Comparison of ENCODE assay signal across 9 mouse cellular contexts in genomic region chr17:35484066-35484465, GRCm38 (mm10). TPM values are rescaled to one million over a fixed set of nuclear protein-coding genes. Genes with fewer than 3 reads are reported as not detected.
DNase-seq lines count a peak whose midpoint lies in the region; ATAC-seq and TF ChIP-seq lines count a peak whose summit lies in the region.
"Had no signal": no experiment of that assay in that cellular context is flagged by ENCODE, and none has a peak within 500 bp of the region (broad histone marks: within the 10 kb centered on the region; RNA-seq: fewer than 3 reads in every experiment).

No protein-coding gene starts in this region.

- intact Hi-C loops in heart, postnatal 36 days (cut with DNase I): loop anchor here (1.0 kb wide), 2 partner anchors 25 to 50 kb away; no protein-coding TSS in a partner anchor

- no peaks in the 10 kb centered on the region for H3K9me3 ChIP-seq in forebrain, postnatal 0 days (ENCODE audit: low read length)
- H3K9me3 ChIP-seq in forebrain, embryonic 16.5 days (ENCODE audit: control insufficient read depth, low read length): no peaks in the 10 kb centered on the region
- H3K9me3 ChIP-seq in G1E (replicated peaks): no peaks in the 10 kb centered on the region
- H3K9me3 ChIP-seq in midbrain, postnatal 0 days (ENCODE audit: low read length): no peaks in the 10 kb centered on the region
- H3K9me3 ChIP-seq: liver, embryonic 13.5 days had no signal

- H3K27ac ChIP-seq in forebrain, postnatal 0 days (ENCODE audit: low read depth, low read length): no peak overlapping the region
- no peak overlapping the region for H3K27ac ChIP-seq in forebrain, embryonic 16.5 days (ENCODE audit: low read length)
- H3K27ac ChIP-seq in midbrain, postnatal 0 days (ENCODE audit: low read depth, low read length): no peak overlapping the region
- H3K27ac ChIP-seq: liver, embryonic 13.5 days had no signal

- H3K36me3 ChIP-seq in forebrain, postnatal 0 days (ENCODE audit: insufficient read depth): no peaks in the 10 kb centered on the region
- H3K36me3 ChIP-seq in forebrain, embryonic 16.5 days (ENCODE audit: control insufficient read depth, insufficient read depth): no peaks in the 10 kb centered on the region
- no peaks in the 10 kb centered on the region for H3K36me3 ChIP-seq in G1E (replicated peaks)
- no peaks in the 10 kb centered on the region for H3K36me3 ChIP-seq in midbrain, postnatal 0 days (ENCODE audit: insufficient read depth, low read length)
- H3K36me3 ChIP-seq: liver, embryonic 13.5 days had no signal

- no peaks in the 10 kb centered on the region for H3K4me1 ChIP-seq in forebrain, postnatal 0 days (ENCODE audit: insufficient read depth)
- H3K4me1 ChIP-seq in forebrain, embryonic 16.5 days (replicated peaks; ENCODE audit: control insufficient read depth, insufficient read depth, low read length): no peaks in the 10 kb centered on the region
- no peaks in the 10 kb centered on the region for H3K4me1 ChIP-seq in G1E (ENCODE audit: insufficient read depth, low read depth, low read length)
- no peaks in the 10 kb centered on the region for H3K4me1 ChIP-seq in midbrain, postnatal 0 days (ENCODE audit: insufficient read depth, low read length)
- H3K4me1 ChIP-seq: liver, embryonic 13.5 days had no signal

- 3% methylated on average over 9 of the region's 9 CpGs for WGBS in forebrain, postnatal 0 days
- WGBS in forebrain, embryonic 16.5 days: 1% methylated on average over 9 of the region's 9 CpGs
- WGBS in midbrain, postnatal 0 days: under 1% methylated on average over 9 of the region's 9 CpGs

- H3K9ac ChIP-seq in forebrain, postnatal 0 days: no peak overlapping the region
- H3K9ac ChIP-seq in forebrain, embryonic 16.5 days (replicated peaks; ENCODE audit: low read depth, low read length): no peak overlapping the region
- H3K9ac ChIP-seq in midbrain, postnatal 0 days (replicated peaks; ENCODE audit: low read length, poor library complexity, severe bottlenecking): no peak overlapping the region
- H3K9ac ChIP-seq: liver, embryonic 13.5 days had no signal

- H3K4me3 ChIP-seq in forebrain, postnatal 0 days (ENCODE audit: low read depth, low read length): no peak overlapping the region
- no peak overlapping the region for H3K4me3 ChIP-seq in forebrain, embryonic 16.5 days (replicated peaks; ENCODE audit: low read length)
- H3K4me3 ChIP-seq in G1E (ENCODE audit: low read depth, low read length): no peak overlapping the region
- no peak overlapping the region for H3K4me3 ChIP-seq in midbrain, postnatal 0 days (ENCODE audit: low read depth, low read length)
- H3K4me3 ChIP-seq: liver, embryonic 13.5 days had no signal

- no peaks in the 10 kb centered on the region for H3K27me3 ChIP-seq in forebrain, postnatal 0 days (ENCODE audit: insufficient read depth, low read length)
- no peaks in the 10 kb centered on the region for H3K27me3 ChIP-seq in forebrain, embryonic 16.5 days (replicated peaks; ENCODE audit: control insufficient read depth, insufficient read depth, low read length)
- H3K27me3 ChIP-seq in G1E (ENCODE audit: insufficient read depth, low read length): peaks cover 5% of the 10 kb centered on the region; the same call in 1 of the 2 replicates
- H3K27me3 ChIP-seq in midbrain, postnatal 0 days (ENCODE audit: insufficient read depth, low read length): no peaks in the 10 kb centered on the region

- TF ChIP-seq CTCF in forebrain, postnatal 0 days (IDR thresholded peaks at IDR 0.05; ENCODE audit: low read depth): peak; percentile 89
- TF ChIP-seq CTCF in G1E (IDR thresholded peaks at IDR 0.05; ENCODE audit: low read depth, low read length): peak; percentile 54
- TF ChIP-seq CTCF in midbrain, postnatal 0 days (IDR thresholded peaks at IDR 0.05): peak; percentile 87

- ATAC-seq in forebrain, postnatal 0 days: peak; percentile 48
- no peak for ATAC-seq in forebrain, embryonic 16.5 days
- no peak for ATAC-seq in G1E (ENCODE audit: extremely low read depth, insufficient number of reproducible peaks, low FRiP score, poor library complexity, severe bottlenecking)
- no peak for ATAC-seq in midbrain, postnatal 0 days (ENCODE audit: low FRiP score)

- DNase-seq in forebrain, postnatal 0 days: peak; percentile 75
- peak; percentile 37 for DNase-seq in G1E (ENCODE audit: low spot score)
- DNase-seq in cerebellum, postnatal 10 days: peak; percentile 76 to 81
- DNase-seq in heart, postnatal 36 days: peak; percentile 49 to 71
- peak; percentile 41 to 45 for DNase-seq in layer of hippocampus, postnatal 14 days (ENCODE audit: low spot score in 2 of 2)
- DNase-seq in midbrain, postnatal 0 days (ENCODE audit: low spot score): peak; percentile 63
- DNase-seq in telencephalon, adult 2 months (ENCODE audit: low read depth, low spot score): peak; percentile 4
- DNase-seq: liver, embryonic 13.5 days had no signal

- no peak overlapping the region for H3K4me2 ChIP-seq in forebrain, postnatal 0 days (ENCODE audit: low read depth)
- no peak overlapping the region for H3K4me2 ChIP-seq in forebrain, embryonic 16.5 days (ENCODE audit: low read length)
- H3K4me2 ChIP-seq in midbrain, postnatal 0 days (ENCODE audit: low read depth, low read length, poor library complexity, severe bottlenecking): no peak overlapping the region
- H3K4me2 ChIP-seq: liver, embryonic 13.5 days had no signal

RNA-seq across cellular contexts. Expression of gene H2-Q10, which starts 14.2 kb away (rescaled TPM):
- 0.46 and 1.2 TPM in 2 replicates for total RNA-seq in forebrain, postnatal 0 days (2014; rRNA removed)
- polyA plus RNA-seq in forebrain, postnatal 0 days (2015; fragmentation: Nextera tagmentation; extraction: Ambion mirVana): 0.29 and 0.40 TPM in 2 replicates
- polyA plus RNA-seq in forebrain, embryonic 16.5 days (2015; fragmentation: Nextera tagmentation; extraction: Ambion mirVana): 0.14 TPM in 1 of 2 replicates, not detected in the other
- not detected in 2 replicates for total RNA-seq in G1E (2014; fragmentation: Nextera tagmentation)
- 0.05 and 0.06 TPM in 2 replicates for total RNA-seq in G1E (2017)
- polyA plus RNA-seq in G1E (2012): not detected in 2 replicates
- under 1 TPM; 0.19 to 0.33 TPM for total RNA-seq in heart, postnatal 36 days (2021)
- total RNA-seq in layer of hippocampus, postnatal 14 days (2021): not detected
- 0.42 TPM in 1 of 2 replicates, not detected in the other for total RNA-seq in midbrain, postnatal 0 days (2014; rRNA removed)
- polyA plus RNA-seq in midbrain, postnatal 0 days (2015; fragmentation: Nextera tagmentation; extraction: Ambion mirVana): 0.47 and 0.62 TPM in 2 replicates

RNA-seq across cellular contexts. Expression of gene Pou5f1, which starts 21.8 kb away (rescaled TPM):
- not detected in 2 replicates for total RNA-seq in forebrain, postnatal 0 days (2014; rRNA removed)
- polyA plus RNA-seq in forebrain, postnatal 0 days (2015; fragmentation: Nextera tagmentation; extraction: Ambion mirVana): not detected in 2 replicates
- not detected in 2 replicates for polyA plus RNA-seq in forebrain, embryonic 16.5 days (2015; fragmentation: Nextera tagmentation; extraction: Ambion mirVana)
- total RNA-seq in G1E (2014; fragmentation: Nextera tagmentation) (not detected in 2 replicates), G1E (2017) (0.11 TPM in 1 of 2 replicates, not detected in the other)
- not detected in 2 replicates for polyA plus RNA-seq in G1E (2012)
- total RNA-seq in heart, postnatal 36 days (2021): not detected
- total RNA-seq in layer of hippocampus, postnatal 14 days (2021): under 1 TPM in 1 of 2 experiments, not detected in 1; 0.48 TPM
- not detected in 2 replicates for total RNA-seq in midbrain, postnatal 0 days (2014; rRNA removed)
- polyA plus RNA-seq in midbrain, postnatal 0 days (2015; fragmentation: Nextera tagmentation; extraction: Ambion mirVana): not detected in 2 replicates
- polyA plus RNA-seq: liver, embryonic 13.5 days had no signal

RNA-seq across cellular contexts. Expression of gene Tcf19, which starts 32.6 kb away (rescaled TPM):
- total RNA-seq in forebrain, postnatal 0 days (2014; rRNA removed): 10.7 and 20.8 TPM in 2 replicates
- 10.8 and 11.8 TPM in 2 replicates for polyA plus RNA-seq in forebrain, postnatal 0 days (2015; fragmentation: Nextera tagmentation; extraction: Ambion mirVana)
- polyA plus RNA-seq in forebrain, embryonic 16.5 days (2015; fragmentation: Nextera tagmentation; extraction: Ambion mirVana): 31.8 and 34.2 TPM in 2 replicates
- total RNA-seq in G1E (2014; fragmentation: Nextera tagmentation) (67.4 and 74.5 TPM in 2 replicates), G1E (2017) (29.8 and 37.2 TPM in 2 replicates)
- polyA plus RNA-seq in G1E (2012): 62.1 and 63.4 TPM in 2 replicates
- total RNA-seq in heart, postnatal 36 days (2021): 1 to 10 TPM; 3.4 to 5.2 TPM
- total RNA-seq in layer of hippocampus, postnatal 14 days (2021): 1 to 10 TPM; 5.3 to 6.5 TPM
- total RNA-seq in midbrain, postnatal 0 days (2014; rRNA removed): 9.2 and 10.3 TPM in 2 replicates
- 4.5 and 4.7 TPM in 2 replicates for polyA plus RNA-seq in midbrain, postnatal 0 days (2015; fragmentation: Nextera tagmentation; extraction: Ambion mirVana)

RNA-seq across cellular contexts. Expression of gene Cchcr1, which starts 32.8 kb away (rescaled TPM):
- 5.6 and 9.6 TPM in 2 replicates for total RNA-seq in forebrain, postnatal 0 days (2014; rRNA removed)
- polyA plus RNA-seq in forebrain, postnatal 0 days (2015; fragmentation: Nextera tagmentation; extraction: Ambion mirVana): 2.5 and 3.2 TPM in 2 replicates
- 8.8 and 9.0 TPM in 2 replicates for polyA plus RNA-seq in forebrain, embryonic 16.5 days (2015; fragmentation: Nextera tagmentation; extraction: Ambion mirVana)
- total RNA-seq in G1E (2014; fragmentation: Nextera tagmentation): 13.3 and 14.1 TPM in 2 replicates
- 12.3 and 12.5 TPM in 2 replicates for total RNA-seq in G1E (2017)
- polyA plus RNA-seq in G1E (2012): 18.7 and 19.3 TPM in 2 replicates
- 1 to 10 TPM; 2.3 to 2.9 TPM for total RNA-seq in heart, postnatal 36 days (2021)
- total RNA-seq in layer of hippocampus, postnatal 14 days (2021): 1 to 10 TPM; 6.1 to 6.5 TPM
- 3.5 and 4.0 TPM in 2 replicates for total RNA-seq in midbrain, postnatal 0 days (2014; rRNA removed)
- polyA plus RNA-seq in midbrain, postnatal 0 days (2015; fragmentation: Nextera tagmentation; extraction: Ambion mirVana): 1.9 and 2.1 TPM in 2 replicates

RNA-seq across cellular contexts. Expression of gene H2-Q7, which starts 45.1 kb away (rescaled TPM):
- total RNA-seq in forebrain, postnatal 0 days (2014; rRNA removed): 1.7 and 2.4 TPM in 2 replicates
- 1.6 and 3.2 TPM in 2 replicates for polyA plus RNA-seq in forebrain, postnatal 0 days (2015; fragmentation: Nextera tagmentation; extraction: Ambion mirVana)
- 0.99 and 3.1 TPM in 2 replicates for polyA plus RNA-seq in forebrain, embryonic 16.5 days (2015; fragmentation: Nextera tagmentation; extraction: Ambion mirVana)
- total RNA-seq in G1E (2014; fragmentation: Nextera tagmentation) (not detected in 2 replicates), G1E (2017) (0.23 and 0.38 TPM in 2 replicates)
- 0.05 TPM in 1 of 2 replicates, not detected in the other for polyA plus RNA-seq in G1E (2012)
- total RNA-seq in heart, postnatal 36 days (2021): 1 to 10 TPM in 1 of 2 experiments, under 1 TPM in 1; 0.94 to 2.1 TPM
- total RNA-seq in layer of hippocampus, postnatal 14 days (2021): under 1 TPM; 0.41 to 0.43 TPM
- total RNA-seq in midbrain, postnatal 0 days (2014; rRNA removed): 1.6 and 3.3 TPM in 2 replicates
- polyA plus RNA-seq in midbrain, postnatal 0 days (2015; fragmentation: Nextera tagmentation; extraction: Ambion mirVana): 3.5 and 4.2 TPM in 2 replicates

Comparison
In these comparisons a context has a peak if more than half of its experiments do, and no peak if none do; other contexts are left out.
1. DNase-seq: peak in every context shown above with its lines; median percentile 78 in cerebellum, postnatal 10 days; 75 in forebrain, postnatal 0 days; 63 in midbrain, postnatal 0 days; 60 in heart, postnatal 36 days; 43 in layer of hippocampus, postnatal 14 days; 37 in G1E; 4 in telencephalon, adult 2 months.